Mouse (Mus musculus) layer of hippocampus, adult 2 months (tissue): ENCODE results near the gene Nudt8. TPM values are rescaled to one million over a fixed set of nuclear protein-coding genes. Genes with fewer than 3 reads are reported as not detected.
A peak's percentile ranks its signal among the peaks of the same experiment; 100 is the strongest.

ENCODE experiments used
- DNase-seq, 2 experiments: peaks; one replicate each; pipeline ENCODE4 v3.0.0; 2022; ENCODE audit warnings: low spot score in 2 of 2
- H3K27ac ChIP-seq: fragments of 200-600 bp; 2 replicates; pipeline ENCODE4 v1.8.1; 2022
- H3K4me3 ChIP-seq: fragments of 200-600 bp; 2 replicates; pipeline ENCODE4 v1.8.1; 2022; ENCODE audit warnings: mild to moderate bottlenecking
- CTCF ChIP-seq: fragments of 200-600 bp; conservative IDR thresholded peaks from 2 replicates; pipeline ENCODE4 v1.8.1; 2022; ENCODE audit warnings: antibody characterized with exemption, mild to moderate bottlenecking, moderate library complexity
- total RNA-seq, 2 experiments: library from RNA; stranded (reverse); gene quantifications; 2 replicates each; pipeline ENCODE4 v1.2.3; 2021

The Nudt8 gene
- total RNA-seq, 2 experiments from 2014 or later = 10.2 to 10.7 TPM

DNA sequence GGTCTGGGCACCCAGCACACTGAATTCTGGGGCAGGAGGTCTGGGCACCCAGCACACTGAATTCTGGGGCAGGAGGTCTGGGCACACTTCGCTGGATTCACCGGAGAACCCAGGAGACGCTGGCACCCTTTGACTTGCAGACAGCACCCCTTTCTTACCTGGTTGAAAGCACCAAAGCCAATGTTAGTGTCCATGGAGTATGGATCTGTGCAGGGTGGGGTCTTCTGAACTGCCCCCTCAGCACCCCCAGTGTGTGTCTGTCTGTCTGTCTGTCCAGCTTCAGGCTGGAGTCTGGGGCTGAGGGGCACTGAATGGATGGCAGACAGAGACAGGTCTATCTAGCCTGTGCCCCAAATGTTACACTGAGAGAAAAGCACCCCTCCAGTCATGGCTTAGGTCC, 8.8 kb upstream of the Nudt8 start:
- no peak for TF ChIP-seq CTCF
- H3K27ac ChIP-seq = no peak overlapping the region
- no peak overlapping the region for H3K4me3 ChIP-seq
- no peak for DNase-seq

DNA sequence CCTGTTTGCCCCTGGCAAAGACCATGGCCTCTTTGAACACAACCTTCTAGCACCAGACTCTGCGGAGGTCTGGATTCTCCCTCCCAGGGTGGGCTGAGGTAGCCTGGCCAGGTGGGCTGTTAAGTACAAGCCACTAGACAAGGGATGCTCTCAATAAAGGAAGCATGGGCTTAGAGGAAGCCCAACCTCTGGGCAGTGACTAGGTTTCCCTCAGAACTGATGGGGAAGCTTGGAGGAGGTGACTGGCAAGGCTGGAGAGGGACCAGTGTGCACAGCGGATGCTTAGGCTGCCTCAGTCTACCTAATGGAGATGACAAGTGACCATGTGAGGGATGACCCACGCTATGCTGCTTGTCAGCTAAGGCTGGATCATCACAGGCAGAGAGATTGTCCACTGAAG, 8.4 kb upstream of the Nudt8 start:
- no peak for DNase-seq
- H3K4me3 ChIP-seq = no peak overlapping the region
- TF ChIP-seq CTCF = no peak
- no peak overlapping the region for H3K27ac ChIP-seq

DNA sequence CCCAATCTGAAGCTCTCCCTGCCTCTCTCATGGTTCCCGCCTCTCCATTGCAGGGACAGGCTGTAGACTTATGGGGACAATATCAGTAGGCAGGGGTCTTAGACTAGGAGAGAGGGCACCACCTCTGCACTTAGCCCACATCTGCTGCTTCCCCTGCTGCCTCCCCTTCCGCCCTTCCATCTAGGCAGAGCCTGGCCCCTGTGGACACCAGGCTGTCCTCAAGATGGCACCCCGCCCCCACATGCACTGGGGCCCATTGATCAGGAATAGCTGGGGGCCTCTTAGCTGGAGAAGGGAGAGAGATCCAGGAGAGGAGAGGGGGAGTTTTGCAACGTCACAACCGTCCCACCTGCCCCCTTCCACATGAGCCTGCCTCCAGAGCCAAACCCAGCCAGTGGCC, 8.0 kb upstream of the Nudt8 start, which contains the start of gene Tbx10:
TSS of gene Tbx10 (plus strand) at position 337 of the 400 bp plus-strand sequence.
- no peak within 1 kb of the TSS for H3K4me3 ChIP-seq
- no peak for TF ChIP-seq CTCF
- H3K27ac ChIP-seq = no peak within 1 kb of the TSS
- no peak for DNase-seq

DNA sequence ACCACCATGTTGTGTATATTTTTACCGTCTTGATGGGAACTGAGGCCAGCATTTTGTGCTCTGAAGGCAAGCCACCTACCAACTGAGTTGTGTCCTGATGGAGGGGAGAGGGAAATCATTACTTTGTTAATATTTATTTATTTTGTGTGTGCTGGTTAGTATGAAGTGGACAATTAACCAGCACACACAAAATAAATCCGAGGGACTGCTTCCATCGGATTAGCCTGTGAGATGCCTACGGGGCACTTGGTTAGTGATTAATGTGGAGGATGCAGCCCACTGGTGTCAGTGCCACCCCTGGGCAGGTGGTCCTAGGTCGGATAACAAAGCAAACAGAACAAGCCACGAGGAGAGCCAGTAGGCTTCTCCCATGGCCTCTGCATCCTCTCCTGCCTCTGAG, 5.4 kb upstream of the Nudt8 start:
- DNase-seq = no peak
- no peak for TF ChIP-seq CTCF
- Histone ChIP-seq H3K27ac (no peak overlapping the region), H3K4me3 (no peak overlapping the region)

DNA sequence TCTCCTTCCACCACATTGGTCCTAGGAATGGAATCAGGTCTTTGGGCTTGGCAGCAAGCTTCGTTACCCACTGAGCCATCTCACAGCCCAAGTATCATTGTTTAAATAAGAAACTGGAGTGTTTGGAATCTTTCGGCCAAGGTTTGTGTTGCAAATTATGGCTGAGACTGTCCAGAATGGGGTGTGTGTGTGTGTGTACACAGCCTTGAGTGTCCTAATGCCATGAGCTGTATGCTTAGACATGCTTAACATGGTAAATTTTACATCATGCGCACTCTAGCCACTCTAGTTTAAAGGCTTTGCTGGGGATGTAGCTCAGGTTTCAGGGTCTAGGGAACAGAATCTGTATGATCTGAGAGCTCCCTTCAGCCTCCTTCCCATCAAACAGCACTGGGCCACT, 4.9 kb upstream of the Nudt8 start:
- no peak for DNase-seq
- Histone ChIP-seq H3K4me3 (no peak overlapping the region), H3K27ac (no peak overlapping the region)
- TF ChIP-seq CTCF = no peak

DNA sequence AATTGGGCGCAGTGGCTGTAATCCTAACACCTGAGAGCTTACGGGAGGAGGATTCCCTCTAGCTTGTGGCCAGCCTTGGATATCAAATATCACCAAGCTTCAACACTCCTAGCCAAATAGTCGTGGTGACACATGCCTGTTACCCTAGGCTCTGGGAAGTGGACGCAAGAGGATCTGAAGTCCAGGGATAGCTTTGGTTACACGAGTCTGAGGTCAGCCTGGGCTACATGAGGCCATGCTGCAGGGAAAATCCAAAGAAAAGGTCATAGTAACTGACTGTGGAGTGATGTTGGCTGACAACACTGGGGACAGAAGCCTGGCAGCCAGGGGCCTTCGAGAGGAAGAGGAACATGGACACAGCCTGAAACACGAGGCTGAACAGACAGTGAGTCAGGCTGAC, 4.3 kb upstream of the Nudt8 start:
- TF ChIP-seq CTCF = no peak
- Histone ChIP-seq H3K4me3 (no peak overlapping the region), H3K27ac (no peak overlapping the region)
- DNase-seq = no peak

GRCm38 (mm10) chr19:3996747-3997146, 3.6 kb upstream of the Nudt8 start:
- no peak overlapping the region for H3K27ac ChIP-seq
- no peak for TF ChIP-seq CTCF
- H3K4me3 ChIP-seq = no peak overlapping the region
- DNase-seq = no peak

GRCm38 (mm10) chr19:3997231-3997630, 3.1 kb upstream of the Nudt8 start:
- H3K27ac ChIP-seq = no peak overlapping the region
- no peak for TF ChIP-seq CTCF
- H3K4me3 ChIP-seq = no peak overlapping the region
- no peak for DNase-seq

- Histone ChIP-seq H3K27ac (no peak overlapping the region), H3K4me3 (no peak overlapping the region)
- no peak for TF ChIP-seq CTCF
- no peak for DNase-seq
Measured at GRCm38 (mm10) chr19:3998335-3998734, 2.0 kb upstream of the Nudt8 start.

DNA sequence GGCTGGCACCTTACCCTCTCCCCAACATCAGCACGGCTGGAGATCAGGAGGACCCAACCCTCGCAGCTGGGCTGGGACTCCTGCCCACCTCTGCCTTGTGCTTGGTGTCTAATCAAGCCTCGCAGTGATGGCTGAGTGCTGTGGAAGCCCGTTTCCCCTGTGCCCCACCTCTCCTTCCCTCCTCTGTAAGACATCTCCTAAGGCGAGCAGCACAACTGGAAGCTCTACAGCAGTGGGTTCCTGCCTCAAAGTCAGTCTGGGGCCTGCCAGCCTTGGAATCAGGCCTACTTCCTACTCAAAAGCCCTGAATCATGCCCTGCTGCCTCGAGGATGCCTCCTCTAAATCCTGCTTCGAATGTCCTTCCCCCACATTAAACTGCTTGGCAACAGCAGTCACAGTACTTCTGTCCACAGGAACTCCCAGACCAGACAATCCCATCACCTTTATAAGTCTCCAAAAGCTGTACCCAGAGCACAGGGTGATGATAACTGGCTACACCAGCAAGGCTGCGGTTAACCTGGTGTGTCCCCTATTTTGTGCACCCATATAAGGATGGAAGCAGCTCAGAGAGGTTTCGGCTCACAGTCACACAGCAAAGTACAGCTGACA, 1.2 kb upstream of the Nudt8 start:
- no peak for TF ChIP-seq CTCF

GRCm38 (mm10) chr19:4000949-4001525, 657 bp downstream of the Nudt8 start:
- Histone ChIP-seq H3K4me3 (peak overlapping the region; percentile 75), H3K27ac (peak overlapping the region; percentile 96)
- DNase-seq = no peak
- no peak for TF ChIP-seq CTCF

More for the DNA sequence above, 1.2 kb upstream of the Nudt8 start:
- no peak for DNase-seq
- no peak overlapping the region; the same call in 1 of the 2 replicates for H3K4me3 ChIP-seq
- no peak overlapping the region; the same call in 1 of the 2 replicates for H3K27ac ChIP-seq

GRCm38 (mm10) chr19:4001752-4002151, 1.4 kb downstream of the Nudt8 start:
- Histone ChIP-seq H3K4me3 (no peak overlapping the region), H3K27ac (no peak overlapping the region)
- DNase-seq = no peak
- no peak for TF ChIP-seq CTCF

GRCm38 (mm10) chr19:4003112-4003511, 2.7 kb downstream of the Nudt8 start, which contains the start of gene Doc2g:
TSS of gene Doc2g (plus strand) at chr19:4003313.
- no peak within 1 kb of the TSS for H3K4me3 ChIP-seq
- TF ChIP-seq CTCF = no peak
- no peak for DNase-seq
- no peak within 1 kb of the TSS for H3K27ac ChIP-seq

DNA sequence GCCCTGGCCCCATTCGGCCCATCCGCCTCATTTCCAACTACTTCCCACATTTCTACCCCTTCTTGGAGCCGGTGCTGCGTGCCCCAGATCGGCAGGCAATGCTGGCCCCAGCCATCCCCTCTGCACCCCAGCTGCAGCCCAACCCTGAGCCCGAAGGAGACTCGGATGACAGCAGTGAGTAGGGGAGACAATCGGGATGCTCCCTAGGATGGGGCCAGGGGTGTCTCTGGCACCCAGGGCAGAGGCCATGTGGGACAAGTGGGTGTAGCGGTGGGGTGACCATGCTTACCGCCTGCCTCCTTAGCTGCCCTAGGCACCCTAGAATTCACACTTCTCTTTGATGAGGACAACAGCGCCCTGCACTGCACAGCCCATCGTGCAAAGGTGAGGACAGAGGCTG, 3.3 kb downstream of the Nudt8 start:
- H3K4me3 ChIP-seq = no peak overlapping the region
- no peak for TF ChIP-seq CTCF
- no peak overlapping the region for H3K27ac ChIP-seq
- no peak for DNase-seq
